Mouse (Mus musculus): ENCODE data around the gene Glis1. TPM values are rescaled to one million over a fixed set of nuclear protein-coding genes. Genes with fewer than 3 reads are reported as not detected.

Glis1 gene
- polyA plus RNA-seq, 1 experiment from 2014 or later, result 0.31 TPM

- no peak for ATAC-seq (ENCODE audit: insufficient number of reproducible peaks, insufficient read depth, low FRiP score, low read depth)
- H3K4me3 ChIP-seq (ENCODE audit: control insufficient read depth in 1 of 2, insufficient read depth in 1 of 2, low read depth in 1 of 2, low read length in 2 of 2), result no peak overlapping the region
- no peaks in the 10 kb centered on the region for H3K9me3 ChIP-seq (ENCODE audit: control insufficient read depth, low read length)
- H3K4me1 ChIP-seq (ENCODE audit: control insufficient read depth in 2 of 2, insufficient read depth in 2 of 2, low read length in 2 of 2), result no peaks in the 10 kb centered on the region; a peak in 1 of 4 replicates
- no peaks in the 10 kb centered on the region; the same call in 1 of the 2 replicates for H3K27me3 ChIP-seq (ENCODE audit: control insufficient read depth, insufficient read depth, low read length)
- no peak overlapping the region for H3K9ac ChIP-seq (ENCODE audit: low read length)
- no peaks in the 10 kb centered on the region for H3K36me3 ChIP-seq (ENCODE audit: control insufficient read depth, insufficient read depth, low read length)
- WGBS, result 80% methylated on average over 20 of the region's 20 CpGs
- no peak overlapping the region for H3K4me2 ChIP-seq (ENCODE audit: low read length)
- no peak overlapping the region for H3K27ac ChIP-seq (replicated peaks in 1 of 2; ENCODE audit: control insufficient read depth in 1 of 2, insufficient read depth in 1 of 2, low read depth in 2 of 2, low read length in 2 of 2)
Observed at GRCm38 (mm10) chr4:107489121-107489840, 54.9 kb downstream of the Glis1 start.

- Histone ChIP-seq H3K27ac (replicated peaks in 1 of 2; ENCODE audit: control insufficient read depth in 1 of 2, insufficient read depth in 1 of 2, low read depth in 2 of 2, low read length in 2 of 2) (no peak overlapping the region), H3K4me2 (ENCODE audit: low read length) (no peak overlapping the region), H3K4me3 (ENCODE audit: control insufficient read depth in 1 of 2, insufficient read depth in 1 of 2, low read depth in 1 of 2, low read length in 2 of 2) (no peak overlapping the region), H3K36me3 (ENCODE audit: control insufficient read depth, insufficient read depth, low read length) (no peaks in the 10 kb centered on the region), H3K9ac (ENCODE audit: low read length) (no peak overlapping the region), H3K27me3 (ENCODE audit: control insufficient read depth, insufficient read depth, low read length) (0 out of 2 replicates have a peak, but pooled peaks cover 3% of the 10 kb centered on the region), H3K9me3 (ENCODE audit: control insufficient read depth, low read length) (no peaks in the 10 kb centered on the region), H3K4me1 (ENCODE audit: control insufficient read depth in 2 of 2, insufficient read depth in 2 of 2, low read length in 2 of 2) (no peaks in the 10 kb centered on the region; a peak in 1 of 4 replicates)
- no peak for ATAC-seq (ENCODE audit: insufficient number of reproducible peaks, insufficient read depth, low FRiP score, low read depth)
- WGBS, result 35% methylated on average over 5 of the region's 5 CpGs
Observed at GRCm38 (mm10) chr4:107492991-107493390, 58.6 kb downstream of the Glis1 start.

- no peak for ATAC-seq (ENCODE audit: insufficient number of reproducible peaks, insufficient read depth, low FRiP score, low read depth)
- Histone ChIP-seq H3K27ac (replicated peaks in 1 of 2; ENCODE audit: control insufficient read depth in 1 of 2, insufficient read depth in 1 of 2, low read depth in 2 of 2, low read length in 2 of 2) (no peak overlapping the region), H3K9ac (ENCODE audit: low read length) (no peak overlapping the region), H3K4me3 (ENCODE audit: control insufficient read depth in 1 of 2, insufficient read depth in 1 of 2, low read depth in 1 of 2, low read length in 2 of 2) (no peak overlapping the region), H3K4me2 (ENCODE audit: low read length) (no peak overlapping the region), H3K4me1 (ENCODE audit: control insufficient read depth in 2 of 2, insufficient read depth in 2 of 2, low read length in 2 of 2) (no peaks in the 10 kb centered on the region; a peak in 1 of 4 replicates), H3K9me3 (ENCODE audit: control insufficient read depth, low read length) (no peaks in the 10 kb centered on the region), H3K27me3 (ENCODE audit: control insufficient read depth, insufficient read depth, low read length) (0 out of 2 replicates have a peak, but pooled peaks cover 3% of the 10 kb centered on the region), H3K36me3 (ENCODE audit: control insufficient read depth, insufficient read depth, low read length) (no peaks in the 10 kb centered on the region)
- 76% methylated on average over 9 of the region's 9 CpGs for WGBS
Observed at GRCm38 (mm10) chr4:107495751-107496430, 61.5 kb downstream of the Glis1 start.

DNA sequence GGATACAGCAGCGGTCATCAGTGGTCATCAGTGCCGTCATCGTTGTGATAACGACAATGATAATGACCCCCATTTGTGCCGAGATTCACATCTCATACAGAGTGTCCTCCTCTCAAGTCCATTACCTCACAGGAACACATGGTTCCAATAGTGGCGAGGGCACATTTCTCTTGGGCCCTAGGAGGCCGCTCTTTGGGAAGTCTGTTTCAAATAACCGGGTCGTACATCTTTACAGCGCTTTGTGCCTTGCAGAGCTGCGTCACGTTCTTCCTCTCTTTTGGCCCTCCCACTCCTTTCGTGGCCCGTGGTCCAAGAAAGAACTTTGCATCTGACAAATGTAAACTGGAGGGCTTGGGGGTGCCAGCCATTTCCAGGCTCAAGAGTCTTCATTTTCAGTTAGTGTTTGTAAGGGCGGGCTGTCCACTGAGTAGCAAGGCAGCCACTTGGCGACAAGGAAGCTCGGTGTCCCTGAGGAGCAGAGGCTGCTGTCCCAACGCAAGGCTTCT is 63.1 kb downstream of the Glis1 start:
- Histone ChIP-seq H3K27me3 (ENCODE audit: control insufficient read depth, insufficient read depth, low read length) (peaks cover 3% of the 10 kb centered on the region; the same call in 1 of the 2 replicates), H3K27ac (replicated peaks in 1 of 2; ENCODE audit: control insufficient read depth in 1 of 2, insufficient read depth in 1 of 2, low read depth in 2 of 2, low read length in 2 of 2) (no peak overlapping the region), H3K4me3 (ENCODE audit: control insufficient read depth in 1 of 2, insufficient read depth in 1 of 2, low read depth in 1 of 2, low read length in 2 of 2) (no peak overlapping the region), H3K9ac (ENCODE audit: low read length) (no peak overlapping the region), H3K36me3 (ENCODE audit: control insufficient read depth, insufficient read depth, low read length) (no peaks in the 10 kb centered on the region), H3K4me2 (ENCODE audit: low read length) (no peak overlapping the region), H3K4me1 (ENCODE audit: control insufficient read depth in 2 of 2, insufficient read depth in 2 of 2, low read length in 2 of 2) (peaks cover 4% of the 10 kb centered on the region in 2 experiments; a peak in 1 of 4 replicates), H3K9me3 (ENCODE audit: control insufficient read depth, low read length) (no peaks in the 10 kb centered on the region)
- WGBS, result 78% methylated on average over 18 of the region's 18 CpGs
- ATAC-seq (ENCODE audit: insufficient number of reproducible peaks, insufficient read depth, low FRiP score, low read depth), result no peak

DNA sequence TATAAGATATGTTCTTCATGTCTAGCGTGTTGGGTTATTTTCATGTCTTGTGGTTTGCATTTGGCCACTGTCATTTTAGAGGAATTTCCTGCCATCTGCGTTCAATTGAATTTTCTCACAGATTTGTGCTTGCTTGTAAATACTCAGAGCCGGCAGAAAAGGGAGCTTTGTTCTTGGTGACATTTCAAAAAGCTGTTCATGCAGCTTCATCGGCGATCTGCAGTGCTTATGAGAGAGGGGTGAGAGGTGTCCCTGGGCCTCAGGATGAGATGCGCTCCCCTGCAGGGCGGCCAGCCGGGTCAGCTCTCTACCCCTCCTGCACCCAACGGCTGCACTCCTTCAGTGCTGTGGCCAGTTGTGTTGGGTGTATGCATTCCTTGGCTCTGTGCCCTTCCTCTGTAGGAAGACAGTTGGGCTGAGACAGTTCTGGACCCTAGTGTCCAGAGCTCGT is 68.2 kb downstream of the Glis1 start:
- Histone ChIP-seq H3K27ac (replicated peaks in 1 of 2; ENCODE audit: control insufficient read depth in 1 of 2, insufficient read depth in 1 of 2, low read depth in 2 of 2, low read length in 2 of 2) (no peak overlapping the region), H3K9me3 (ENCODE audit: control insufficient read depth, low read length) (no peaks in the 10 kb centered on the region), H3K36me3 (ENCODE audit: control insufficient read depth, insufficient read depth, low read length) (no peaks in the 10 kb centered on the region), H3K9ac (ENCODE audit: low read length) (no peak overlapping the region), H3K4me1 (ENCODE audit: control insufficient read depth in 2 of 2, insufficient read depth in 2 of 2, low read length in 2 of 2) (peaks cover 4 to 10% of the 10 kb centered on the region in 2 experiments; a peak in 2 of 4 replicates), H3K27me3 (ENCODE audit: control insufficient read depth, insufficient read depth, low read length) (no peaks in the 10 kb centered on the region; the same call in 1 of the 2 replicates), H3K4me3 (ENCODE audit: control insufficient read depth in 1 of 2, insufficient read depth in 1 of 2, low read depth in 1 of 2, low read length in 2 of 2) (no peak overlapping the region), H3K4me2 (ENCODE audit: low read length) (no peak overlapping the region)
- 63% methylated on average over 10 of the region's 10 CpGs for WGBS
- no peak for ATAC-seq (ENCODE audit: insufficient number of reproducible peaks, insufficient read depth, low FRiP score, low read depth)

- H3K4me1 ChIP-seq (ENCODE audit: control insufficient read depth in 2 of 2, insufficient read depth in 2 of 2, low read length in 2 of 2), result no peaks in the 10 kb centered on the region; a peak in 1 of 4 replicates
- no peaks in the 10 kb centered on the region for H3K36me3 ChIP-seq (ENCODE audit: control insufficient read depth, insufficient read depth, low read length)
- no peak for ATAC-seq (ENCODE audit: insufficient number of reproducible peaks, insufficient read depth, low FRiP score, low read depth)
- H3K27ac ChIP-seq (replicated peaks in 1 of 2; ENCODE audit: control insufficient read depth in 1 of 2, insufficient read depth in 1 of 2, low read depth in 2 of 2, low read length in 2 of 2), result no peak overlapping the region
- no peaks in the 10 kb centered on the region for H3K27me3 ChIP-seq (ENCODE audit: control insufficient read depth, insufficient read depth, low read length)
- H3K4me3 ChIP-seq (ENCODE audit: control insufficient read depth in 1 of 2, insufficient read depth in 1 of 2, low read depth in 1 of 2, low read length in 2 of 2), result no peak overlapping the region
- H3K4me2 ChIP-seq (ENCODE audit: low read length), result no peak overlapping the region
- WGBS, result 82% methylated on average over 11 of the region's 11 CpGs
- H3K9me3 ChIP-seq (ENCODE audit: control insufficient read depth, low read length), result no peaks in the 10 kb centered on the region
- no peak overlapping the region for H3K9ac ChIP-seq (ENCODE audit: low read length)
Observed at GRCm38 (mm10) chr4:107514981-107515380, 80.6 kb downstream of the Glis1 start.

DNA sequence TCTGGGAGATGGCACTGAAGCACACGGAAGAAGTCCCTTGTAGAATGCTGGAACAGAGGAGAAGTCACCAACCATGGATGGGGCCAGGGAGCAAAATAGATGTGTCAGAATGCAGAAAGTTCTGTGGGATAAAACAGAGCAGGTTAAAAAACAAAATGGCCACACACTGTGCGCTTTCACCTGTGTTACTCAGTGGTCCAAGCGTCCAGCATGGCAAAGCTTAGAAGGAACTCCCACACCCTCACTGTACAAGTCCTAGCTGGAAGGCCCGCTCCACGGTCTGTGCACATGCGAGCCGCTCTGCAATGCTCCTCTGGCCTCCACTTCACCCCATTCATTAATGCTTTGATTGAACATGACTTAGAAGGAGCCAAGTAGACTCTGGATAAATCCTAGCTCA is 81.2 kb downstream of the Glis1 start:
- Histone ChIP-seq H3K4me1 (ENCODE audit: control insufficient read depth in 2 of 2, insufficient read depth in 2 of 2, low read length in 2 of 2) (no peaks in the 10 kb centered on the region; a peak in 1 of 4 replicates), H3K9ac (ENCODE audit: low read length) (no peak overlapping the region), H3K27me3 (ENCODE audit: control insufficient read depth, insufficient read depth, low read length) (no peaks in the 10 kb centered on the region), H3K9me3 (ENCODE audit: control insufficient read depth, low read length) (no peaks in the 10 kb centered on the region), H3K36me3 (ENCODE audit: control insufficient read depth, insufficient read depth, low read length) (no peaks in the 10 kb centered on the region), H3K4me3 (ENCODE audit: control insufficient read depth in 1 of 2, insufficient read depth in 1 of 2, low read depth in 1 of 2, low read length in 2 of 2) (no peak overlapping the region), H3K4me2 (ENCODE audit: low read length) (no peak overlapping the region), H3K27ac (replicated peaks in 1 of 2; ENCODE audit: control insufficient read depth in 1 of 2, insufficient read depth in 1 of 2, low read depth in 2 of 2, low read length in 2 of 2) (no peak overlapping the region)
- 90% methylated on average over 7 of the region's 7 CpGs for WGBS
- ATAC-seq (ENCODE audit: insufficient number of reproducible peaks, insufficient read depth, low FRiP score, low read depth), result no peak

Data from heart, embryonic 14.5 days (tissue).